Mouse (Mus musculus) kidney, adult 2 months (tissue): ENCODE measurements at regions not wholly inside any gene's neighbourhood (a gene's known extent, or its start where the extent isn't known, plus 50 kb on each side); places are given as distances from the start of the nearest gene placed in this dataset.

Source experiments
- CTCF ChIP-seq: fragments of 200-500 bp; conservative IDR thresholded peaks from 2 replicates; pipeline ENCODE4 v1.5.1; 2011; ENCODE audit warnings: low read depth, mild to moderate bottlenecking, control low read depth, low read length, moderate library complexity, mixed read lengths; ENCODE audit not compliant: insufficient read depth, insufficient read length
- POLR2A ChIP-seq: fragments of 200-500 bp; IDR thresholded peaks from one replicate; pipeline ENCODE4 v1.6.1; 2011; ENCODE audit warnings: low read depth, low read length, control low read depth

GRCm38 (mm10) chr9:86101360-86102086, 259.3 kb downstream of the Tpbg start:
- TF ChIP-seq CTCF (no peak), POLR2A (no peak)
